Mouse (Mus musculus) liver, embryonic 12.5 days (tissue): ENCODE data around the gene Pip4k2c. TPM values are rescaled to one million over a fixed set of nuclear protein-coding genes. Genes with fewer than 3 reads are reported as not detected.
A peak's percentile ranks its signal among the peaks of the same experiment; 100 is the strongest.

Experiments used
- ATAC-seq: fragments of 200-750 bp; cut with Nextera tagmentation; 2 replicates; pipeline ENCODE4 v1.8.0; 2017; ENCODE audit warnings: moderate number of reproducible peaks, mild to moderate bottlenecking, moderate library complexity
- H3K27ac ChIP-seq: fragments of 300-500 bp; sonication (generic); 2 replicates; pipeline ENCODE4 v1.5.1; 2016; ENCODE audit warnings: mild to moderate bottlenecking
- H3K27me3 ChIP-seq: fragments of 300-500 bp; sonication (generic); replicated peaks from 2 replicates; pipeline ENCODE4 v1.6.1; 2016; ENCODE audit warnings: mild to moderate bottlenecking, moderate library complexity
- H3K36me3 ChIP-seq: fragments of 300-500 bp; sonication (generic); 2 replicates; pipeline ENCODE4 v1.6.1; 2016; ENCODE audit warnings: mild to moderate bottlenecking, moderate library complexity
- H3K4me1 ChIP-seq: fragments of 300-500 bp; sonication (generic); 2 replicates; pipeline ENCODE4 v1.6.1; 2016
- H3K4me2 ChIP-seq: fragments of 300-500 bp; sonication (generic); 2 replicates; pipeline ENCODE4 v1.6.1; 2016; ENCODE audit warnings: mild to moderate bottlenecking, moderate library complexity
- H3K4me3 ChIP-seq: fragments of 300-500 bp; sonication (generic); 2 replicates; pipeline ENCODE4 v1.5.1; 2016; ENCODE audit warnings: mild to moderate bottlenecking, moderate library complexity
- H3K9ac ChIP-seq: fragments of 300-500 bp; sonication (generic); 2 replicates; pipeline ENCODE4 v1.6.1; 2016; ENCODE audit warnings: mild to moderate bottlenecking, moderate library complexity
- H3K9me3 ChIP-seq: fragments of 300-500 bp; sonication (generic); replicated peaks from 2 replicates; pipeline ENCODE4 v1.6.1; 2016; ENCODE audit warnings: mild to moderate bottlenecking, moderate library complexity
- WGBS: fragments of 180-500 bp; shearing (Covaris S2); methylation state at CpG from one replicate; pipeline ENCODE4 v1.1.7; 2016; ENCODE audit not compliant: insufficient replicate concordance; 5-methylcytosine and 5-hydroxymethylcytosine counted together
- polyA plus RNA-seq: library from polyadenylated mRNA; unstranded; fragments of >200 nt; fragmentation: Nextera tagmentation; extraction: Ambion mirVana; gene quantifications from 2 replicates; pipeline ENCODE4 v1.2.1, GENCODE M21; 2016

Pip4k2c gene
- polyA plus RNA-seq, 1 experiment from 2014 or later = 44.7 TPM

- Histone ChIP-seq H3K9me3 (no peaks in the 10 kb centered on the region), H3K36me3 (no peaks in the 10 kb centered on the region), H3K4me1 (peaks cover 45% of the 10 kb centered on the region), H3K4me2 (peak overlapping the region; percentile 72), H3K9ac (no peak overlapping the region; the same call in 1 of the 2 replicates), H3K27ac (no peak overlapping the region), H3K4me3 (peak overlapping the region; percentile 47), H3K27me3 (peaks cover 80% of the 10 kb centered on the region)
- WGBS = 25% methylated on average over 9 of the region's 9 CpGs
- ATAC-seq = no peak
Observed at GRCm38 (mm10) chr10:127177235-127177634, 34.1 kb downstream of the Pip4k2c start.

GRCm38 (mm10) chr10:127176756-127177155 is 34.6 kb downstream of the Pip4k2c start:
- Histone ChIP-seq H3K9me3 (no peaks in the 10 kb centered on the region), H3K27me3 (peaks cover 79% of the 10 kb centered on the region), H3K27ac (no peak overlapping the region), H3K4me2 (peak overlapping the region; percentile 72), H3K4me1 (peaks cover 45% of the 10 kb centered on the region), H3K4me3 (peak overlapping the region; percentile 47; the same call in 1 of the 2 replicates), H3K9ac (no peak overlapping the region; the same call in 1 of the 2 replicates), H3K36me3 (no peaks in the 10 kb centered on the region; the same call in 1 of the 2 replicates)
- 9% methylated on average over 7 of the region's 7 CpGs for WGBS
- no peak for ATAC-seq

DNA sequence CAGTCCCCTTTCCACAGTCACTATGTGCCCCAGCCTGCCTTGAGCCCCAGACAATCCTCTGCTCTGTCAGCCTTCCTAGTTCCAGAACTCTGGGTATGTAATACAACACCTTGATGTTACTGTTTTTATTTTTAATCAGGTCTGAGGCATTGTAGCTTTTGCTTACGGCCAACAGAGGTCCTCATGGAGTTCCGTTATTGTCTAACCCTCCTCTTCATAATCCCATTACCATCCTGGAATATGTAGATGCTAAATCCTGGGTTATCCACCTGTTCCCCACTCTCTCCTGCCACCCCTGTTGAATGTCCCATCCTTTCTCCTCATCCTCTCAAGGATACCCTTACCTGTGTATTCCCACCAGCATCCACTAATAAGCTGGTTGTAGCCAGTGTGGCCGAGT is 35.2 kb downstream of the Pip4k2c start:
- no peak overlapping the region for H3K9ac ChIP-seq
- ATAC-seq = no peak
- H3K27ac ChIP-seq = no peak overlapping the region
- H3K9me3 ChIP-seq = no peaks in the 10 kb centered on the region
- no peak overlapping the region for H3K4me3 ChIP-seq
- 35% methylated on average over 3 of the region's 3 CpGs for WGBS
- peaks cover 46% of the 10 kb centered on the region for H3K4me1 ChIP-seq
- H3K4me2 ChIP-seq = peak overlapping the region; percentile 72; the same call in 1 of the 2 replicates
- H3K27me3 ChIP-seq = peaks cover 79% of the 10 kb centered on the region
- H3K36me3 ChIP-seq = no peaks in the 10 kb centered on the region; the same call in 1 of the 2 replicates

GRCm38 (mm10) chr10:127174170-127174569 is 37.2 kb downstream of the Pip4k2c start:
- no peak for ATAC-seq
- H3K36me3 ChIP-seq = no peaks in the 10 kb centered on the region; the same call in 1 of the 2 replicates
- H3K9me3 ChIP-seq = no peaks in the 10 kb centered on the region
- 71% methylated on average over 7 of the region's 7 CpGs for WGBS
- no peak overlapping the region for H3K27ac ChIP-seq
- H3K4me2 ChIP-seq = no peak overlapping the region
- H3K27me3 ChIP-seq = peaks cover 77% of the 10 kb centered on the region
- H3K4me1 ChIP-seq = peaks cover 47% of the 10 kb centered on the region
- H3K9ac ChIP-seq = no peak overlapping the region
- H3K4me3 ChIP-seq = no peak overlapping the region

GRCm38 (mm10) chr10:127173148-127174065 is 38.0 kb downstream of the Pip4k2c start:
- no peak overlapping the region for H3K4me2 ChIP-seq

GRCm38 (mm10) chr10:127171631-127172200 is 39.7 kb downstream of the Pip4k2c start:
- H3K36me3 ChIP-seq = no peaks in the 10 kb centered on the region; the same call in 1 of the 2 replicates
- ATAC-seq = no peak
- peaks cover 75% of the 10 kb centered on the region for H3K27me3 ChIP-seq
- no peak overlapping the region for H3K27ac ChIP-seq
- H3K4me3 ChIP-seq = no peak overlapping the region
- WGBS = 81% methylated on average over 15 of the region's 15 CpGs
- H3K9me3 ChIP-seq = no peaks in the 10 kb centered on the region
- no peak overlapping the region for H3K9ac ChIP-seq
- no peak overlapping the region for H3K4me2 ChIP-seq
- H3K4me1 ChIP-seq = peaks cover 38% of the 10 kb centered on the region

More at GRCm38 (mm10) chr10:127173148-127174065, 38.0 kb downstream of the Pip4k2c start:
- Histone ChIP-seq H3K36me3 (no peaks in the 10 kb centered on the region; the same call in 1 of the 2 replicates), H3K27ac (no peak overlapping the region), H3K9ac (no peak overlapping the region), H3K27me3 (peaks cover 77% of the 10 kb centered on the region), H3K4me1 (peaks cover 42% of the 10 kb centered on the region), H3K4me3 (no peak overlapping the region), H3K9me3 (no peaks in the 10 kb centered on the region)
- ATAC-seq = no peak
- 67% methylated on average over 16 of the region's 16 CpGs for WGBS

DNA sequence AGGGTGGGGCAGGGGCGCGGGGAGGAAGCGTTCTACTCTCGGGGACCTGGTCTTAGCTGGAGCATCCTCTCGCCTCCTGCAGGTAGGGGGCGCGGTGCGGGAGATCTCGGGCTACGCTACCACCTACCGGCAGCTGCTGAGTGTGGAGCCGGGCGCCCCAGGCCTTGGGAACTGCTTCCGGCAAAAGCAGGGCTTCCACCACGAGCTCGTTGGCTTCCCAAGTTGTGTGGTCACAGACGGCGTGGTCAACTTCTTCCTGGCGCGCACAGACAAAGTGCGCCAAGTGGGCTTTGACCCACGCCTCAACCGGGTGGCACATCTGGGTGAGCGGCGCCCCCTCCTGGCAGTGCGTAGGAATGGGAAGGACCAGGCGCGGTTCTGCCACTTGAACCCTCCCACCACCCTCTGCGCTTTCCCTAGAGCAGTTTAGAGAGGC is 40.5 kb downstream of the Pip4k2c start:
- Histone ChIP-seq H3K9ac (peak overlapping the region; percentile 64), H3K27ac (peak overlapping the region; percentile 43; the same call in 1 of the 2 replicates), H3K4me1 (peaks cover 43% of the 10 kb centered on the region), H3K4me2 (peak overlapping the region; percentile 86), H3K9me3 (no peaks in the 10 kb centered on the region), H3K4me3 (peak overlapping the region; percentile 54), H3K36me3 (no peaks in the 10 kb centered on the region; the same call in 1 of the 2 replicates), H3K27me3 (peaks cover 75% of the 10 kb centered on the region)
- ATAC-seq = peak; percentile 78
- under 1% methylated on average over 29 of the region's 29 CpGs for WGBS

DNA sequence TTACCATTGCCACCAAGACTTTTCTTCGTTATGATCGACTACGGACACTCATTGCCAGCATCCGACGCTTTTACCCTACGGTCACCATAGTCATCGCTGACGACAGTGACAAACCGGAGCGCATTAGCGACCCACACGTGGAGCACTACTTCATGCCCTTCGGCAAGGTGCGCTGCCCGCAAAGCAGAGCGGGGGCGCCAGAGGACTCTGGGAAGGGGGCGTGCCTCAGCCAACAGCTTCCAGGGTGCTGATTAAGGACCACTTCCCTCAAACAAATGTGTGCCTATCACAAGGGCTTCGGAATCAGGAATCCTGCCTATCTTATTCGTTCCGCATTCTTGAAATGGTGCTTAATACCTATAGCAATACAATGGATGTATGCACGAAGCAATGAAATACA is 41.4 kb downstream of the Pip4k2c start:
- Histone ChIP-seq H3K27ac (no peak overlapping the region), H3K27me3 (peaks cover 81% of the 10 kb centered on the region), H3K9me3 (no peaks in the 10 kb centered on the region), H3K9ac (no peak overlapping the region), H3K4me1 (peaks cover 51% of the 10 kb centered on the region), H3K36me3 (no peaks in the 10 kb centered on the region; the same call in 1 of the 2 replicates), H3K4me3 (peak overlapping the region; percentile 54), H3K4me2 (peak overlapping the region; percentile 86)
- 5% methylated on average over 22 of the region's 22 CpGs for WGBS
- ATAC-seq = no peak

- Histone ChIP-seq H3K9me3 (no peaks in the 10 kb centered on the region), H3K4me2 (peak overlapping the region; percentile 100; the same call in 1 of the 2 replicates), H3K27me3 (peaks cover 88% of the 10 kb centered on the region), H3K27ac (no peak overlapping the region), H3K4me3 (no peak overlapping the region), H3K9ac (no peak overlapping the region), H3K4me1 (peaks cover 60% of the 10 kb centered on the region), H3K36me3 (no peaks in the 10 kb centered on the region; the same call in 1 of the 2 replicates)
- WGBS = 54% methylated on average over 10 of the region's 10 CpGs
- ATAC-seq = no peak
Observed at GRCm38 (mm10) chr10:127167614-127168192, 43.7 kb downstream of the Pip4k2c start.

GRCm38 (mm10) chr10:127166771-127167613 is 44.4 kb downstream of the Pip4k2c start:
- H3K4me3 ChIP-seq = peak overlapping the region; percentile 66
- ATAC-seq = no peak
- H3K36me3 ChIP-seq = no peaks in the 10 kb centered on the region; the same call in 1 of the 2 replicates
- no peaks in the 10 kb centered on the region for H3K9me3 ChIP-seq
- no peak overlapping the region for H3K9ac ChIP-seq
- H3K4me1 ChIP-seq = peaks cover 60% of the 10 kb centered on the region
- no peak overlapping the region for H3K27ac ChIP-seq
- 16% methylated on average over 15 of the region's 15 CpGs for WGBS
- peak overlapping the region; percentile 100 for H3K4me2 ChIP-seq
- peaks cover 91% of the 10 kb centered on the region for H3K27me3 ChIP-seq

DNA sequence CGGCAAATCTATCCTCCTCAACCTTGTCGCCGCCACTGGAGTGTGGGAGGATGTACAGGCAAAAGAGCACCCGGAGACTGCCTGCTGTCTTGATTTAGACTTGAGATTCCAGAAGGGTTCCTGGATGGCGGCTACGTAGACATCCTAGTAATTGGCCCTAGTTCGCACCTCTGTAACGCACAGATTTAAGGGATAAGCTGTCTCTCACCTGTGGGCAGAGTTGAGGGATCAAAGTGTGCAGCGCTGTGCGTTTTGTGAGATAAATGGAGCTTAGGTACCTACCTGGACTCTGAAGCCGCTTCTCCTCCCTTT is 45.0 kb downstream of the Pip4k2c start:
- peaks cover 60% of the 10 kb centered on the region for H3K4me1 ChIP-seq
- H3K27me3 ChIP-seq = peaks cover 84% of the 10 kb centered on the region
- no peak for ATAC-seq
- H3K4me3 ChIP-seq = peak overlapping the region; percentile 66
- peak overlapping the region; percentile 73; the same call in 1 of the 2 replicates for H3K27ac ChIP-seq
- H3K4me2 ChIP-seq = peak overlapping the region; percentile 100
- WGBS = 5% methylated on average over 11 of the region's 11 CpGs
- peak overlapping the region; percentile 82 for H3K9ac ChIP-seq
- H3K9me3 ChIP-seq = no peaks in the 10 kb centered on the region
- no peaks in the 10 kb centered on the region for H3K36me3 ChIP-seq
